Mouse (Mus musculus) effector memory CD4-positive, alpha-beta T cell, adult 5 months (primary cell): ENCODE results near the gene Sval1. TPM values are rescaled to one million over a fixed set of nuclear protein-coding genes. Genes with fewer than 3 reads are reported as not detected.

Experiments
- polyA plus RNA-seq: library from polyadenylated mRNA; unstranded; fragments of 100-300 nt; shearing (Covaris generic); gene quantifications from one replicate; pipeline ENCODE4 v1.2.1, GENCODE M21; 2017

Sval1 gene
- polyA plus RNA-seq = not detected

DNA sequence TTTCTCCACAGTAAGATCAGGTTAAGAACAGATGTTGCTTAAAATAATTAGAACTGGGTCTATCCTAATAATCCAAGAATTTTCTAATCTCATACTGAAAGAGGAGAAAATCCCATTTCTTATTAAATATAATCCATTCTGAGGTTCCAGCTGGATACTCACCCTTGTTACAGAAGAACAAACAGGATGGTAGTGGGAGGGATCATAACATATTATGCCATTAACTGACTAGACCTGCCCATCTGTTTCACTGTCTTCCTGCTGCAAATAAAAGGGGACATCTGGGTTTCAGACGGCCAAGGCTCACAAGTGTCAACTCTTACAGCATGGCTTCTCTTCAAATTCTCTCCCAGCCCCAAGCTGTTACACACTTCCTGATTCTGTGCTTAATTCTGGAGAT is at the start of gene Sval1:
Gene Sval1, plus strand, starts transcription at position 301 of the 400 bp plus-strand sequence.

DNA sequence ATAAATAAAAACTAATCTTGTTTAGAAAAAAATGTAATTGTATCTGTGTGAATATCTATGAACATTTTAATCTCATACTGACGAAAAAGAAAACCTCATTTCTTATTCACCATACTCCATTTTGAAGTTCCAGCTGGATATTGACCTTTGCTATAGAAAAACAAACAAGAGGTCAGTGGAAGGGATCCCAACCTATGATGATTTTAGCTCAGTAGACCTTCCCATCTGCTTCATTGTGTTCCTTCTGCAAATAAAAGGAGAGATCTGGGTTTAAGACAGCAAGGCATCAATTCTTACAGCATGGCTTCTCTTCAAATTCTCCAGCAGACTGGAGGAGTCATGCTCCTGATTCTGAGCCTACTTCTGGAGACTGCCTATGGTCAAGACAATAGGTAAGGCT is 16.4 kb downstream of the Sval1 start, which contains the start of gene Sval3:
Gene Sval3, plus strand, starts transcription at position 301 of the 400 bp plus-strand sequence.

Other genes starting within 250 kb of the Sval1 start
- gene Kel, start 247.3 kb upstream of the Sval1 start, polyA plus RNA-seq = not detected
- 0.11 TPM for gene Olfr459, start 176.5 kb upstream of the Sval1 start, polyA plus RNA-seq
- not detected for gene Pip, start 104.1 kb upstream of the Sval1 start, polyA plus RNA-seq
- not detected for gene Sval2, start 98.6 kb upstream of the Sval1 start, polyA plus RNA-seq
- gene Sval3, start 16.5 kb downstream of the Sval1 start, polyA plus RNA-seq = not detected
- not detected for gene Sva, start 86.8 kb downstream of the Sval1 start, polyA plus RNA-seq
- not detected for gene Tas2r139, start 189.3 kb downstream of the Sval1 start, polyA plus RNA-seq